Mouse (Mus musculus) kidney, postnatal 0 days (tissue): ENCODE results near the gene Slc35e4. TPM values are rescaled to one million over a fixed set of nuclear protein-coding genes. Genes with fewer than 3 reads are reported as not detected.

ENCODE experiments used
- ATAC-seq: fragments of 200-750 bp; cut with Nextera tagmentation; replicated peaks from 2 replicates; pipeline ENCODE4 v1.8.0; 2017; ENCODE audit warnings: low read depth, moderate number of reproducible peaks, moderate TSS enrichment, moderate library complexity; ENCODE audit not compliant: low FRiP score
- DNase-seq: peaks from one replicate; pipeline ENCODE4 v3.0.0-alpha.2; 2016; ENCODE audit warnings: low spot score
- H3K27ac ChIP-seq: fragments of 300-500 bp; sonication (generic); 2 replicates; pipeline ENCODE4 v1.5.1; 2014; ENCODE audit warnings: mild to moderate bottlenecking
- H3K27me3 ChIP-seq: fragments of 300-500 bp; sonication (generic); 2 replicates; pipeline ENCODE4 v1.6.1; 2014; ENCODE audit warnings: low read length, mixed read lengths; ENCODE audit not compliant: insufficient read depth
- H3K36me3 ChIP-seq: fragments of 300-500 bp; sonication (generic); 2 replicates; pipeline ENCODE4 v1.6.1; 2014; ENCODE audit warnings: low read length, mixed read lengths; ENCODE audit not compliant: insufficient read depth
- H3K4me1 ChIP-seq: fragments of 300-500 bp; sonication (generic); replicated peaks from 2 replicates; pipeline ENCODE4 v1.6.1; 2014; ENCODE audit warnings: antibody characterized with exemption, low read length, mixed read lengths; ENCODE audit not compliant: insufficient read depth
- H3K4me2 ChIP-seq: fragments of 300-500 bp; sonication (generic); 2 replicates; pipeline ENCODE4 v1.6.1; 2014; ENCODE audit warnings: mild to moderate bottlenecking, low read length, moderate library complexity, mixed read lengths
- H3K4me3 ChIP-seq: fragments of 300-500 bp; sonication (generic); replicated peaks from 2 replicates; pipeline ENCODE4 v1.5.1; 2014; ENCODE audit warnings: low read depth, low read length
- H3K9ac ChIP-seq: fragments of 300-500 bp; sonication (generic); 2 replicates; pipeline ENCODE4 v1.6.1; 2014; ENCODE audit warnings: low read depth, low read length
- H3K9me3 ChIP-seq: fragments of 300-500 bp; sonication (generic); replicated peaks from 2 replicates; pipeline ENCODE4 v1.6.1; 2016; ENCODE audit warnings: low read length, inconsistent platforms, mixed read lengths
- CTCF ChIP-seq: IDR thresholded peaks from 2 replicates; pipeline ENCODE4 v1.5.1; 2016; ENCODE audit warnings: antibody characterized with exemption, low read depth, mild to moderate bottlenecking, moderate library complexity
- whole genome bisulfite sequencing: fragments of 180-500 bp; shearing (Covaris S2); extraction: QIAGEN DNeasy Blood & Tissue Kit; methylation state at CpG from one replicate; pipeline ENCODE4 v1.1.7; 2014; 5-methylcytosine and 5-hydroxymethylcytosine counted together
- polyA plus RNA-seq: library from polyadenylated mRNA; unstranded; fragments of >200 nt; fragmentation: Nextera tagmentation; extraction: Ambion mirVana; gene quantifications from 2 replicates; pipeline ENCODE4 v1.2.1, GENCODE M21; 2015

The Slc35e4 gene
- polyA plus RNA-seq, 1 experiment from 2014 or later: 6.6 TPM

GRCm38 (mm10) chr11:3900296-3900695, 14.2 kb downstream of the Slc35e4 start:
- no peak for DNase-seq
- Histone ChIP-seq H3K4me3 (no peak overlapping the region), H3K9ac (no peak overlapping the region), H3K4me1 (no peaks in the 10 kb centered on the region), H3K27me3 (no peaks in the 10 kb centered on the region), H3K4me2 (no peak overlapping the region), H3K9me3 (no peaks in the 10 kb centered on the region), H3K36me3 (0 out of 2 replicates have a peak, but pooled peaks cover 5% of the 10 kb centered on the region), H3K27ac (no peak overlapping the region)
- 81% methylated on average over 6 of the region's 6 CpGs for WGBS
- no peak for ATAC-seq
- no peak for TF ChIP-seq CTCF

GRCm38 (mm10) chr11:3895933-3896332, 18.5 kb downstream of the Slc35e4 start:
- H3K27ac ChIP-seq: peak overlapping the region; percentile 52; the same call in 1 of the 2 replicates
- 0 out of 2 replicates have a peak, but pooled peaks cover 5% of the 10 kb centered on the region for H3K36me3 ChIP-seq
- H3K9ac ChIP-seq: no peak overlapping the region
- no peak overlapping the region for H3K4me3 ChIP-seq
- 82% methylated on average over 1 of the region's 1 CpGs for WGBS
- no peaks in the 10 kb centered on the region for H3K27me3 ChIP-seq
- no peak for TF ChIP-seq CTCF
- no peaks in the 10 kb centered on the region for H3K4me1 ChIP-seq
- no peak for ATAC-seq
- DNase-seq: no peak
- no peak overlapping the region for H3K4me2 ChIP-seq
- H3K9me3 ChIP-seq: no peaks in the 10 kb centered on the region

GRCm38 (mm10) chr11:3895458-3895857, 19.0 kb downstream of the Slc35e4 start:
- peak; percentile 75 for DNase-seq
- peak overlapping the region; percentile 54 for H3K9ac ChIP-seq
- 2% methylated on average over 10 of the region's 10 CpGs for WGBS
- 0 out of 2 replicates have a peak, but pooled peaks cover 5% of the 10 kb centered on the region for H3K36me3 ChIP-seq
- peak overlapping the region; percentile 89 for H3K27ac ChIP-seq
- H3K4me1 ChIP-seq: no peaks in the 10 kb centered on the region
- no peaks in the 10 kb centered on the region for H3K27me3 ChIP-seq
- no peak for TF ChIP-seq CTCF
- H3K4me3 ChIP-seq: peak overlapping the region; percentile 45
- H3K9me3 ChIP-seq: no peaks in the 10 kb centered on the region
- ATAC-seq: 0 out of 2 replicates have a peak, but pooled peaks have one; percentile 12
- H3K4me2 ChIP-seq: peak overlapping the region; percentile 83

GRCm38 (mm10) chr11:3894406-3895281, 19.8 kb downstream of the Slc35e4 start, which contains the start of the genes 4921536K21Rik and Dusp18:
TSS of gene 4921536K21Rik (minus strand) at chr11:3895098.
TSS of gene Dusp18 (plus strand) at chr11:3895240.
- WGBS: 4% methylated on average over 46 of the region's 46 CpGs
- peak; percentile 96 for DNase-seq
- Histone ChIP-seq H3K27me3 (no peaks in the 10 kb centered on the region), H3K4me2 (peak within 1 kb of the TSS; percentile 83), H3K4me1 (no peaks in the 10 kb centered on the region), H3K27ac (peak within 1 kb of the TSS; percentile 89), H3K9ac (peak within 1 kb of the TSS; percentile 54), H3K9me3 (no peaks in the 10 kb centered on the region), H3K4me3 (peak within 1 kb of the TSS; percentile 45), H3K36me3 (0 out of 2 replicates have a peak, but pooled peaks cover 5% of the 10 kb centered on the region)
- TF ChIP-seq CTCF: no peak
- peak; percentile 96 for ATAC-seq

GRCm38 (mm10) chr11:3893970-3894369, 20.5 kb downstream of the Slc35e4 start:
- no peaks in the 10 kb centered on the region for H3K9me3 ChIP-seq
- H3K27ac ChIP-seq: no peak overlapping the region
- H3K27me3 ChIP-seq: no peaks in the 10 kb centered on the region
- 0 out of 2 replicates have a peak, but pooled peaks cover 5% of the 10 kb centered on the region for H3K36me3 ChIP-seq
- WGBS: 80% methylated on average over 6 of the region's 6 CpGs
- DNase-seq (no peak), ATAC-seq (no peak)
- H3K4me3 ChIP-seq: no peak overlapping the region
- H3K4me2 ChIP-seq: peak overlapping the region; percentile 83; the same call in 1 of the 2 replicates
- H3K4me1 ChIP-seq: no peaks in the 10 kb centered on the region
- H3K9ac ChIP-seq: no peak overlapping the region
- no peak for TF ChIP-seq CTCF

- Histone ChIP-seq H3K4me2 (no peak overlapping the region), H3K9ac (no peak overlapping the region), H3K9me3 (no peaks in the 10 kb centered on the region), H3K4me3 (no peak overlapping the region), H3K27ac (no peak overlapping the region), H3K4me1 (no peaks in the 10 kb centered on the region), H3K27me3 (no peaks in the 10 kb centered on the region), H3K36me3 (no peaks in the 10 kb centered on the region)
- TF ChIP-seq CTCF: no peak
- WGBS: 88% methylated on average over 5 of the region's 5 CpGs
- DNase-seq (no peak), ATAC-seq (no peak)
These were observed 27.1 kb downstream of the Slc35e4 start for GRCm38 (mm10) chr11:3887331-3887730.
